Mouse (Mus musculus): ENCODE data around the gene Olfr20. TPM values are rescaled to one million over a fixed set of nuclear protein-coding genes. Genes with fewer than 3 reads are reported as not detected.

Gene Olfr20
- polyA plus RNA-seq, 1 experiment, result not detected

GRCm38 (mm10) chr11:73327361-73327760, 23.2 kb upstream of the Olfr20 start:
- no peak overlapping the region for H3K4me3 ChIP-seq (ENCODE audit: extremely low read depth, insufficient read depth, insufficient read length)
- WGBS, result 75% methylated on average over 4 of the region's 4 CpGs
- no peaks in the 10 kb centered on the region for H3K36me3 ChIP-seq (ENCODE audit: control insufficient read depth, insufficient read depth, low read length)
- TF ChIP-seq POLR2A (IDR thresholded peaks at IDR 0.05; ENCODE audit: low read depth, low read length) (no peak), CTCF (IDR thresholded peaks at IDR 0.05; ENCODE audit: extremely low read depth, insufficient read depth, insufficient read length, insufficient replicate concordance) (no peak)
- H3K27ac ChIP-seq (ENCODE audit: insufficient read depth, low read length), result no peak overlapping the region
- DNase-seq (ENCODE audit: low read depth in 1 of 2, low spot score in 2 of 2), result no peak
- H3K4me1 ChIP-seq (ENCODE audit: control insufficient read depth, insufficient read depth, insufficient read length), result no peaks in the 10 kb centered on the region; the same call in 1 of the 2 replicates
- no peaks in the 10 kb centered on the region for H3K27me3 ChIP-seq (ENCODE audit: control insufficient read depth, insufficient read depth, low read length)

DNA sequence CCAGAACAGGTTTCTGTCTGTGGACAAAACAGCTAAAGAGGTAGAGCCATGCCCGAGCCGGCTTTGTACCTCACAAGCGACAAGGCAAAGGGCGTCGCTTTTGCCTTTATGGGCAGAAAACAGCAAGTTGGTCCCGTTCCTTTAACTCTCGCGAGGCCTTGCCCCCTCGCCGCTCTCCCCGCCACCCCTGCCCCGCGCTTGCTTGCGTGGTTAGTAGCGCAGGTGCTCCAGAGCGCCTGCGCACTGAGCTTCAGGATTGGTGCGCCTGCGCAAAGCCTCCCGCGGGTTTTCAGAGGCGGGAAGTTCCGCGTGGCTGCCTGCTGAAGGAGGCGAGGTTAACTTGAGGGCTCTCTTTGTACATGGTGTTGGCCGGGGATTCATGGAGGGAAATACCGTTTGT, 21.1 kb upstream of the Olfr20 start, which contains the start of the genes Aspa, Gm49340 and Spata22:
Gene Aspa (minus strand): TSS at position 155 of the 400 bp plus-strand sequence.
Gene Gm49340 (plus strand): TSS at position 300 of the 400 bp plus-strand sequence.
Gene Spata22 (plus strand): TSS at position 300 of the 400 bp plus-strand sequence.
- H3K4me1 ChIP-seq (ENCODE audit: control insufficient read depth, insufficient read depth, insufficient read length), result no peaks in the 10 kb centered on the region; the same call in 1 of the 2 replicates
- H3K27me3 ChIP-seq (ENCODE audit: control insufficient read depth, insufficient read depth, low read length), result no peaks in the 10 kb centered on the region
- TF ChIP-seq CTCF (IDR thresholded peaks at IDR 0.05; ENCODE audit: extremely low read depth, insufficient read depth, insufficient read length, insufficient replicate concordance), result no peak
- no peak for TF ChIP-seq POLR2A (IDR thresholded peaks at IDR 0.05; ENCODE audit: low read depth, low read length)
- DNase-seq (ENCODE audit: low read depth in 1 of 2, low spot score in 2 of 2), result no peak
- H3K27ac ChIP-seq (ENCODE audit: insufficient read depth, low read length), result no peak within 1 kb of the TSS
- H3K36me3 ChIP-seq (ENCODE audit: control insufficient read depth, insufficient read depth, low read length), result no peaks in the 10 kb centered on the region
- H3K4me3 ChIP-seq (ENCODE audit: extremely low read depth, insufficient read depth, insufficient read length), result no peak within 1 kb of the TSS
- 90% methylated on average over 27 of the region's 27 CpGs for WGBS

- no peak for DNase-seq (ENCODE audit: low read depth in 1 of 2, low spot score in 2 of 2)
- Histone ChIP-seq H3K27ac (ENCODE audit: insufficient read depth, low read length) (no peak overlapping the region), H3K36me3 (ENCODE audit: control insufficient read depth, insufficient read depth, low read length) (no peaks in the 10 kb centered on the region), H3K27me3 (ENCODE audit: control insufficient read depth, insufficient read depth, low read length) (no peaks in the 10 kb centered on the region), H3K4me1 (ENCODE audit: control insufficient read depth, insufficient read depth, insufficient read length) (no peaks in the 10 kb centered on the region; the same call in 1 of the 2 replicates), H3K4me3 (ENCODE audit: extremely low read depth, insufficient read depth, insufficient read length) (no peak overlapping the region)
- 80% methylated on average over 2 of the region's 2 CpGs for WGBS
- TF ChIP-seq CTCF (IDR thresholded peaks at IDR 0.05; ENCODE audit: extremely low read depth, insufficient read depth, insufficient read length, insufficient replicate concordance), result no peak
- no peak for TF ChIP-seq POLR2A (IDR thresholded peaks at IDR 0.05; ENCODE audit: low read depth, low read length)
These were observed 17.2 kb upstream of the Olfr20 start for GRCm38 (mm10) chr11:73333357-73333756.

- H3K27ac ChIP-seq (ENCODE audit: insufficient read depth, low read length), result no peak overlapping the region
- no peaks in the 10 kb centered on the region for H3K4me1 ChIP-seq (ENCODE audit: control insufficient read depth, insufficient read depth, insufficient read length)
- no peak for TF ChIP-seq CTCF (IDR thresholded peaks at IDR 0.05; ENCODE audit: extremely low read depth, insufficient read depth, insufficient read length, insufficient replicate concordance)
- no peak for TF ChIP-seq POLR2A (IDR thresholded peaks at IDR 0.05; ENCODE audit: low read depth, low read length)
- H3K27me3 ChIP-seq (ENCODE audit: control insufficient read depth, insufficient read depth, low read length), result no peaks in the 10 kb centered on the region
- no peaks in the 10 kb centered on the region for H3K36me3 ChIP-seq (ENCODE audit: control insufficient read depth, insufficient read depth, low read length)
- DNase-seq (ENCODE audit: low read depth in 1 of 2, low spot score in 2 of 2), result no peak
- 72% methylated on average over 4 of the region's 4 CpGs for WGBS
- H3K4me3 ChIP-seq (ENCODE audit: extremely low read depth, insufficient read depth, insufficient read length), result no peak overlapping the region
These were observed 13.7 kb upstream of the Olfr20 start for GRCm38 (mm10) chr11:73336919-73337318.

- 86% methylated on average over 2 of the region's 2 CpGs for WGBS
- no peaks in the 10 kb centered on the region for H3K27me3 ChIP-seq (ENCODE audit: control insufficient read depth, insufficient read depth, low read length)
These were observed 20.4 kb downstream of the Olfr20 start, which contains the start of gene Olfr376 for GRCm38 (mm10) chr11:73370946-73371345. Gene Olfr376, plus strand, starts transcription at chr11:73371246.

DNA sequence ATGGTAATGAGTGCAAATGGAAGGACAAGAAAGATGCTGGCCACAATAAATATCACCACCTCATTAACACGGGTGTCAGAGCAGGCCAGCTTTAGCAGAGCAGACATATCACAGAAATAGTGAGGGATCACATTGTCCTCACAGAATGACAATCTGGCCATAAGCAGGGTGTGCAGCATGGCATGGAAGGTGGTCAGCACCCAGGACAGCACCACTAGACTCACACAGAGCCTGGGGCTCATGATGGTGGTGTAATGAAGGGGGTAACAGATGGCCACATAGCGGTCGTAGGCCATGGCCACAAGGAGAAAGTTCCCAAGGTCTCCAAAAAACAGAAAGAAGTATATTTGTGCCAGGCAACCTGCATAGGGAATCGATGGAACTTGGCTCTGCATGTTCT, 44.8 kb downstream of the Olfr20 start:
- H3K4me1 ChIP-seq (ENCODE audit: control insufficient read depth, insufficient read depth, insufficient read length), result no peaks in the 10 kb centered on the region
- TF ChIP-seq CTCF (IDR thresholded peaks at IDR 0.05; ENCODE audit: extremely low read depth, insufficient read depth, insufficient read length, insufficient replicate concordance) (no peak), POLR2A (IDR thresholded peaks at IDR 0.05; ENCODE audit: low read depth, low read length) (no peak)
- H3K4me3 ChIP-seq (ENCODE audit: extremely low read depth, insufficient read depth, insufficient read length), result no peak overlapping the region
- 75% methylated on average over 4 of the region's 4 CpGs for WGBS
- no peak for DNase-seq (ENCODE audit: low read depth in 1 of 2, low spot score in 2 of 2)
- no peaks in the 10 kb centered on the region for H3K27me3 ChIP-seq (ENCODE audit: control insufficient read depth, insufficient read depth, low read length)
- H3K36me3 ChIP-seq (ENCODE audit: control insufficient read depth, insufficient read depth, low read length), result no peaks in the 10 kb centered on the region
- H3K27ac ChIP-seq (ENCODE audit: insufficient read depth, low read length), result no peak overlapping the region

More at GRCm38 (mm10) chr11:73370946-73371345, 20.4 kb downstream of the Olfr20 start, which contains the start of gene Olfr376:
- TF ChIP-seq POLR2A (IDR thresholded peaks at IDR 0.05; ENCODE audit: low read depth, low read length) (no peak), CTCF (IDR thresholded peaks at IDR 0.05; ENCODE audit: extremely low read depth, insufficient read depth, insufficient read length, insufficient replicate concordance) (no peak)
- DNase-seq (ENCODE audit: low read depth in 1 of 2, low spot score in 2 of 2), result no peak
- Histone ChIP-seq H3K4me1 (ENCODE audit: control insufficient read depth, insufficient read depth, insufficient read length) (no peaks in the 10 kb centered on the region), H3K36me3 (ENCODE audit: control insufficient read depth, insufficient read depth, low read length) (no peaks in the 10 kb centered on the region), H3K4me3 (ENCODE audit: extremely low read depth, insufficient read depth, insufficient read length) (no peak within 1 kb of the TSS), H3K27ac (ENCODE audit: insufficient read depth, low read length) (no peak within 1 kb of the TSS)

- H3K4me3 ChIP-seq (ENCODE audit: extremely low read depth, insufficient read depth, insufficient read length), result no peak within 1 kb of the TSS
- TF ChIP-seq POLR2A (IDR thresholded peaks at IDR 0.05; ENCODE audit: low read depth, low read length) (no peak), CTCF (IDR thresholded peaks at IDR 0.05; ENCODE audit: extremely low read depth, insufficient read depth, insufficient read length, insufficient replicate concordance) (no peak)
- no peaks in the 10 kb centered on the region for H3K4me1 ChIP-seq (ENCODE audit: control insufficient read depth, insufficient read depth, insufficient read length)
- no peak within 1 kb of the TSS for H3K27ac ChIP-seq (ENCODE audit: insufficient read depth, low read length)
- H3K27me3 ChIP-seq (ENCODE audit: control insufficient read depth, insufficient read depth, low read length), result no peaks in the 10 kb centered on the region
- no peak for DNase-seq (ENCODE audit: low read depth in 1 of 2, low spot score in 2 of 2)
- no peaks in the 10 kb centered on the region for H3K36me3 ChIP-seq (ENCODE audit: control insufficient read depth, insufficient read depth, low read length)
These were observed 48.9 kb downstream of the Olfr20 start, which contains the start of gene Olfr1 for GRCm38 (mm10) chr11:73399514-73399913. Gene Olfr1, minus strand, starts transcription at chr11:73399614.

Other genes starting within 250 kb of the Olfr20 start
- 2.2 and 2.5 TPM in 2 replicates for gene Haspin, start 212.5 kb upstream of the Olfr20 start, polyA plus RNA-seq (2012; rRNA removed)
- gene P2rx5, start 190.4 kb upstream of the Olfr20 start, polyA plus RNA-seq (2012; rRNA removed), result 0.22 and 0.28 TPM in 2 replicates
- 27.2 and 42.2 TPM in 2 replicates for gene Emc6, start 173.7 kb upstream of the Olfr20 start, polyA plus RNA-seq (2012; rRNA removed)
- 17.0 and 18.7 TPM in 2 replicates for gene Tax1bp3, start 173.7 kb upstream of the Olfr20 start, polyA plus RNA-seq (2012; rRNA removed)
- gene Ctns, start 151.7 kb upstream of the Olfr20 start, polyA plus RNA-seq (2012; rRNA removed), result 10.7 and 11.9 TPM in 2 replicates
- gene Shpk, start 151.3 kb upstream of the Olfr20 start, polyA plus RNA-seq (2012; rRNA removed), result 3.1 and 3.3 TPM in 2 replicates
- gene Trpv1, start 116.5 kb upstream of the Olfr20 start, polyA plus RNA-seq (2012; rRNA removed), result not detected in 2 replicates
- 0.07 and 0.14 TPM in 2 replicates for gene Trpv3, start 83.4 kb upstream of the Olfr20 start, polyA plus RNA-seq (2012; rRNA removed)
- 0.08 TPM in 1 of 2 replicates, not detected in the other for gene Aspa, start 21.2 kb upstream of the Olfr20 start, polyA plus RNA-seq (2012; rRNA removed)
- not detected in 2 replicates for gene Gm49340, start 21.0 kb upstream of the Olfr20 start, polyA plus RNA-seq (2012; rRNA removed)
- not detected in 2 replicates for gene Spata22, start 21.0 kb upstream of the Olfr20 start, polyA plus RNA-seq (2012; rRNA removed)
- not detected in 2 replicates for gene Olfr376, start 20.5 kb downstream of the Olfr20 start, polyA plus RNA-seq (2012; rRNA removed)
- gene Olfr1, start 48.8 kb downstream of the Olfr20 start, polyA plus RNA-seq (2012; rRNA removed), result not detected in 2 replicates
- not detected in 2 replicates for gene Olfr378, start 77.7 kb downstream of the Olfr20 start, polyA plus RNA-seq (2012; rRNA removed)
- not detected in 2 replicates for gene Olfr380, start 106.7 kb downstream of the Olfr20 start, polyA plus RNA-seq (2012; rRNA removed)
- gene Olfr381, start 140.8 kb downstream of the Olfr20 start, polyA plus RNA-seq (2012; rRNA removed), result not detected in 2 replicates
- not detected in 2 replicates for gene Olfr382, start 166.4 kb downstream of the Olfr20 start, polyA plus RNA-seq (2012; rRNA removed)
- gene Olfr385, start 242.2 kb downstream of the Olfr20 start, polyA plus RNA-seq (2012; rRNA removed), result not detected in 2 replicates
- gene Olfr384, start 247.8 kb downstream of the Olfr20 start, polyA plus RNA-seq (2012; rRNA removed), result not detected in 2 replicates